8 mouse cellular contexts compared by ENCODE assay signal in genomic region chr9:97017121-97017810, GRCm38 (mm10). TPM values are rescaled to one million over a fixed set of nuclear protein-coding genes. Genes with fewer than 3 reads are reported as not detected.
DNase-seq lines count a peak whose midpoint lies in the region; ATAC-seq and TF ChIP-seq lines count a peak whose summit lies in the region.

No protein-coding gene starts in this region.

- no peak for TF ChIP-seq POLR2A in myocyte (IDR thresholded peaks at IDR 0.05; ENCODE audit: insufficient read length, low read depth)

- no peak for ATAC-seq in heart, embryonic 15.5 days (replicated peaks; ENCODE audit: insufficient number of reproducible peaks, insufficient read depth, low FRiP score, low read depth)

- H3ac ChIP-seq in myocyte (ENCODE audit: control insufficient read depth, insufficient read length) = peak overlapping the region; percentile 10

- peak overlapping the region; percentile 94 for H3K27ac ChIP-seq in heart, embryonic 15.5 days

- H3K9ac ChIP-seq in heart, embryonic 15.5 days = peak overlapping the region; percentile 74

- H3K4me1 ChIP-seq in heart, embryonic 15.5 days (replicated peaks) = peaks cover 57% of the 10 kb centered on the region

- H3K36me3 ChIP-seq in heart, embryonic 15.5 days = no peaks in the 10 kb centered on the region
- no peaks in the 10 kb centered on the region for H3K36me3 ChIP-seq in myocyte (ENCODE audit: control insufficient read depth, insufficient read depth)

- WGBS in heart, embryonic 15.5 days = 1% methylated on average over 34 of the region's 34 CpGs

- 0 out of 2 replicates have a peak, but pooled peaks cover 4% of the 10 kb centered on the region for H3K27me3 ChIP-seq in heart, embryonic 15.5 days
- H3K27me3 ChIP-seq in myocyte (ENCODE audit: control insufficient read depth, insufficient read depth, insufficient read length) = no peaks in the 10 kb centered on the region

- H3K4me2 ChIP-seq in heart, embryonic 15.5 days = peak overlapping the region; percentile 87
- H3K4me2 ChIP-seq in myocyte (ENCODE audit: low read depth) = peak overlapping the region; percentile 88

- no peaks in the 10 kb centered on the region for H3K79me2 ChIP-seq in myocyte (ENCODE audit: control insufficient read depth, insufficient read depth)

- DNase-seq in adrenal gland, adult 2 months = peak; percentile 41
- DNase-seq in adrenal gland, postnatal 4 days (ENCODE audit: low spot score in 2 of 2) = no peak
- DNase-seq in right cerebral cortex, postnatal 4 days = peak; percentile 53
- no peak for DNase-seq in right cerebral cortex, postnatal 25 days
- peak; percentile 42 to 56 for DNase-seq in kidney, postnatal 36 days
- no peak for DNase-seq in layer of hippocampus, adult 11-12 months (ENCODE audit: low spot score)

- H3K4me3 ChIP-seq in heart, embryonic 15.5 days = peak overlapping the region; percentile 70
- peak overlapping the region; percentile 28 for H3K4me3 ChIP-seq in myocyte

- H3K9me3 ChIP-seq in heart, embryonic 15.5 days (replicated peaks) = no peaks in the 10 kb centered on the region

TF ChIP-seq in myocyte, 11 proteins besides CTCF, POLR2A, EP300 and RAD21:
- TF ChIP-seq REST (IDR thresholded peaks at IDR 0.05; ENCODE audit: insufficient read depth, insufficient read length) (no peak), CEBPB (IDR thresholded peaks at IDR 0.05; ENCODE audit: insufficient read depth, poor library complexity, severe bottlenecking) (no peak), MAX (IDR thresholded peaks at IDR 0.05; ENCODE audit: low read depth) (no peak), E2F4 (IDR thresholded peaks at IDR 0.05; ENCODE audit: insufficient read depth) (no peak), TCF3 (IDR thresholded peaks at IDR 0.05; ENCODE audit: insufficient read length, low read depth) (no peak), SRF (IDR thresholded peaks at IDR 0.05; ENCODE audit: control insufficient read depth, insufficient read length, low read depth) (no peak), MYOG (IDR thresholded peaks at IDR 0.05; ENCODE audit: control insufficient read depth in 1 of 3, insufficient read depth in 1 of 3, insufficient read length in 2 of 3, low read depth in 2 of 3) (no peak), POLR2AphosphoS2 (IDR thresholded peaks at IDR 0.05; ENCODE audit: insufficient read length, low read depth) (no peak), MYOD1 (IDR thresholded peaks at IDR 0.05; ENCODE audit: control insufficient read depth in 1 of 3, insufficient read length in 2 of 3, low read depth in 2 of 3) (no peak), TCF12 (IDR thresholded peaks at IDR 0.05; ENCODE audit: insufficient read depth, poor library complexity, severe bottlenecking) (no peak), USF1 (IDR thresholded peaks at IDR 0.05; ENCODE audit: low read depth) (no peak)

RNA-seq across cellular contexts. Expression of gene Spsb4, which starts 1.4 kb away (rescaled TPM):
- total RNA-seq in adrenal gland, adult 2 months (2021) = 1 to 10 TPM; 1.5 to 1.6 TPM
- 1.6 and 2.0 TPM in 2 replicates for polyA plus RNA-seq in adrenal gland, adult 2 months (2012; rRNA removed)
- 10 to 100 TPM in 1 of 2 experiments, 1 to 10 TPM in 1; 4.5 to 10.1 TPM for total RNA-seq in adrenal gland, postnatal 4 days (2021)
- polyA plus RNA-seq in heart, embryonic 15.5 days (2015; fragmentation: Nextera tagmentation; extraction: Ambion mirVana) = 48.1 and 49.3 TPM in 2 replicates
- 0.78 TPM for polyA plus RNA-seq in myocyte (2012; fragmentation: generic; extraction: Trizol)

Comparison
In these comparisons a context has a peak if more than half of its experiments do, and no peak if none do; other contexts are left out.
1. DNase-seq: peak in adrenal gland, adult 2 months (single experiment), right cerebral cortex, postnatal 4 days (single experiment) and kidney, postnatal 36 days (2 of 2); none in adrenal gland, postnatal 4 days (0 of 2), right cerebral cortex, postnatal 25 days (single experiment) and layer of hippocampus, adult 11-12 months (single experiment).
2. RNA of gene Spsb4, which starts 1.4 kb away (polyA plus RNA-seq): 48.1 to 49.3 TPM in heart, embryonic 15.5 days; 1.6 to 2.0 TPM in adrenal gland, adult 2 months and 0.78 TPM in myocyte (single experiment); every median in the first group is over 10 times any median in the second.